Mouse (Mus musculus) spleen, adult 2 months (tissue): Measurements from ENCODE around the gene Meis2.

ENCODE experiments used
- CTCF ChIP-seq: fragments of 200-500 bp; IDR thresholded peaks from 2 replicates; pipeline ENCODE4 v1.5.1; 2011; ENCODE audit warnings: mild to moderate bottlenecking, inconsistent platforms; ENCODE audit not compliant: insufficient read depth, insufficient read length, insufficient replicate concordance; ENCODE audit errors: extremely low read depth
- POLR2A ChIP-seq: fragments of 200-500 bp; IDR thresholded peaks from 2 replicates; pipeline ENCODE4 v1.6.1; 2011; ENCODE audit warnings: low read depth, low read length, inconsistent platforms

- TF ChIP-seq CTCF (no peak), POLR2A (no peak)
Observed at GRCm38 (mm10) chr2:115988448-115988847, 77.2 kb downstream of the Meis2 start.
